Mouse (Mus musculus): ENCODE measurements around the gene Map2. TPM values are rescaled to one million over a fixed set of nuclear protein-coding genes. Genes with fewer than 3 reads are reported as not detected.

Gene Map2
- polyA plus RNA-seq, 1 experiment from 2014 or later, result 2.2 TPM

GRCm38 (mm10) chr1:66221497-66221896 lies 46.4 kb downstream of the Map2 start:
- no peak for TF ChIP-seq CTCF (IDR thresholded peaks at IDR 0.05; ENCODE audit: low read depth)
- Histone ChIP-seq H3K36me3 (ENCODE audit: control insufficient read depth, insufficient read depth) (no peaks in the 10 kb centered on the region), H3K9ac (ENCODE audit: low read depth, low read length) (no peak overlapping the region), H3K9me3 (ENCODE audit: control insufficient read depth) (no peaks in the 10 kb centered on the region), H3K4me1 (replicated peaks; ENCODE audit: control insufficient read depth, insufficient read depth, low read length) (no peaks in the 10 kb centered on the region), H3K27me3 (replicated peaks; ENCODE audit: control insufficient read depth, insufficient read depth, low read length) (no peaks in the 10 kb centered on the region), H3K27ac (ENCODE audit: low read depth, low read length) (no peak overlapping the region), H3K4me2 (replicated peaks; ENCODE audit: low read depth) (no peak overlapping the region), H3K4me3 (ENCODE audit: low read depth, low read length) (no peak overlapping the region)
- 67% methylated on average over 4 of the region's 4 CpGs for WGBS
- no peak for ATAC-seq

GRCm38 (mm10) chr1:66223331-66223730 lies 48.3 kb downstream of the Map2 start:
- H3K27me3 ChIP-seq (replicated peaks; ENCODE audit: control insufficient read depth, insufficient read depth, low read length), result no peaks in the 10 kb centered on the region
- no peak overlapping the region for H3K4me3 ChIP-seq (ENCODE audit: low read depth, low read length)
- H3K9ac ChIP-seq (ENCODE audit: low read depth, low read length), result no peak overlapping the region
- H3K4me2 ChIP-seq (replicated peaks; ENCODE audit: low read depth), result no peak overlapping the region
- no peak for TF ChIP-seq CTCF (IDR thresholded peaks at IDR 0.05; ENCODE audit: low read depth)
- H3K4me1 ChIP-seq (replicated peaks; ENCODE audit: control insufficient read depth, insufficient read depth, low read length), result no peaks in the 10 kb centered on the region; the same call in 1 of the 2 replicates
- ATAC-seq, result no peak
- no peaks in the 10 kb centered on the region for H3K36me3 ChIP-seq (ENCODE audit: control insufficient read depth, insufficient read depth)
- WGBS, result 52% methylated on average over 1 of the region's 1 CpGs
- no peaks in the 10 kb centered on the region for H3K9me3 ChIP-seq (ENCODE audit: control insufficient read depth)
- no peak overlapping the region for H3K27ac ChIP-seq (ENCODE audit: low read depth, low read length)

GRCm38 (mm10) chr1:66226372-66227368 lies 51.6 kb downstream of the Map2 start:
- TF ChIP-seq CTCF (IDR thresholded peaks at IDR 0.05; ENCODE audit: low read depth), result no peak
- ATAC-seq, result no peak

GRCm38 (mm10) chr1:66228205-66228604 lies 53.1 kb downstream of the Map2 start:
- Histone ChIP-seq H3K27me3 (replicated peaks; ENCODE audit: control insufficient read depth, insufficient read depth, low read length) (no peaks in the 10 kb centered on the region), H3K36me3 (ENCODE audit: control insufficient read depth, insufficient read depth) (no peaks in the 10 kb centered on the region), H3K9me3 (ENCODE audit: control insufficient read depth) (no peaks in the 10 kb centered on the region), H3K4me2 (replicated peaks; ENCODE audit: low read depth) (no peak overlapping the region), H3K4me3 (ENCODE audit: low read depth, low read length) (no peak overlapping the region), H3K27ac (ENCODE audit: low read depth, low read length) (no peak overlapping the region), H3K9ac (ENCODE audit: low read depth, low read length) (no peak overlapping the region), H3K4me1 (replicated peaks; ENCODE audit: control insufficient read depth, insufficient read depth, low read length) (no peaks in the 10 kb centered on the region; the same call in 1 of the 2 replicates)
- WGBS, result 60% methylated on average over 3 of the region's 3 CpGs
- no peak for TF ChIP-seq CTCF (IDR thresholded peaks at IDR 0.05; ENCODE audit: low read depth)
- no peak for ATAC-seq

More at GRCm38 (mm10) chr1:66226372-66227368, 51.6 kb downstream of the Map2 start:
- Histone ChIP-seq H3K9ac (ENCODE audit: low read depth, low read length) (no peak overlapping the region), H3K27me3 (replicated peaks; ENCODE audit: control insufficient read depth, insufficient read depth, low read length) (no peaks in the 10 kb centered on the region), H3K4me1 (replicated peaks; ENCODE audit: control insufficient read depth, insufficient read depth, low read length) (no peaks in the 10 kb centered on the region; the same call in 1 of the 2 replicates), H3K36me3 (ENCODE audit: control insufficient read depth, insufficient read depth) (no peaks in the 10 kb centered on the region), H3K9me3 (ENCODE audit: control insufficient read depth) (no peaks in the 10 kb centered on the region), H3K4me3 (ENCODE audit: low read depth, low read length) (no peak overlapping the region), H3K27ac (ENCODE audit: low read depth, low read length) (no peak overlapping the region), H3K4me2 (replicated peaks; ENCODE audit: low read depth) (no peak overlapping the region)
- WGBS, result 63% methylated on average over 7 of the region's 7 CpGs

- H3K27ac ChIP-seq (ENCODE audit: low read depth, low read length), result no peak overlapping the region
- H3K4me2 ChIP-seq (replicated peaks; ENCODE audit: low read depth), result no peak overlapping the region
- H3K9ac ChIP-seq (ENCODE audit: low read depth, low read length), result no peak overlapping the region
- no peak for ATAC-seq
- WGBS, result 91% methylated on average over 3 of the region's 3 CpGs
- no peaks in the 10 kb centered on the region for H3K36me3 ChIP-seq (ENCODE audit: control insufficient read depth, insufficient read depth)
- H3K27me3 ChIP-seq (replicated peaks; ENCODE audit: control insufficient read depth, insufficient read depth, low read length), result no peaks in the 10 kb centered on the region
- no peaks in the 10 kb centered on the region for H3K9me3 ChIP-seq (ENCODE audit: control insufficient read depth)
- TF ChIP-seq CTCF (IDR thresholded peaks at IDR 0.05; ENCODE audit: low read depth), result no peak
- H3K4me3 ChIP-seq (ENCODE audit: low read depth, low read length), result no peak overlapping the region
- no peaks in the 10 kb centered on the region; the same call in 1 of the 2 replicates for H3K4me1 ChIP-seq (replicated peaks; ENCODE audit: control insufficient read depth, insufficient read depth, low read length)
These were observed 55.3 kb downstream of the Map2 start for GRCm38 (mm10) chr1:66230345-66230744.

- no peaks in the 10 kb centered on the region for H3K27me3 ChIP-seq (replicated peaks; ENCODE audit: control insufficient read depth, insufficient read depth, low read length)
- no peaks in the 10 kb centered on the region for H3K36me3 ChIP-seq (ENCODE audit: control insufficient read depth, insufficient read depth)
- H3K9me3 ChIP-seq (ENCODE audit: control insufficient read depth), result no peaks in the 10 kb centered on the region
- no peak for ATAC-seq
- no peak overlapping the region for H3K9ac ChIP-seq (ENCODE audit: low read depth, low read length)
- no peak overlapping the region for H3K4me3 ChIP-seq (ENCODE audit: low read depth, low read length)
- no peaks in the 10 kb centered on the region; the same call in 1 of the 2 replicates for H3K4me1 ChIP-seq (replicated peaks; ENCODE audit: control insufficient read depth, insufficient read depth, low read length)
- no peak overlapping the region for H3K4me2 ChIP-seq (replicated peaks; ENCODE audit: low read depth)
- no peak for TF ChIP-seq CTCF (IDR thresholded peaks at IDR 0.05; ENCODE audit: low read depth)
- 83% methylated on average over 4 of the region's 4 CpGs for WGBS
- no peak overlapping the region for H3K27ac ChIP-seq (ENCODE audit: low read depth, low read length)
These were observed 56.9 kb downstream of the Map2 start for GRCm38 (mm10) chr1:66231963-66232362.
